ENCODE assay signal across 7 mouse cellular contexts in the genomic region with DNA sequence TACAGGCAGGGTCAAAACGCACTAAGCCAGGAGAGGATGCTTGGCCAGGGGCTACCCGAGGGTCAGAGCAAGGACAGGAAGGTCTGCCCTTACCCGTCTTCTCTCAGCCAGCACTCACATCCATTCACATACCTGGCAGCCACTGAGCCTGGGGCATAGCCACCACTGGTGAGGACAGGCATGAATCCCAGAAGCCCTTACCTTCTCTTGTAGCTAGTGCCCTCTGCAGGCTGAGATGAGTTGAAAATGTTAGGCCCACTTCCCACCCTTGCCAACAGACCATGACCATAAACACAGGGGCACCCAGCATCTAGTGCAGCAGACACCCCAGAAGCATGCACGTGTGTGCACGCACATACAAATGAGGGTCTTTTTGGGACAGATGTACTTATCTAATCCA. TPM values are rescaled to one million over a fixed set of nuclear protein-coding genes. Genes with fewer than 3 reads are reported as not detected.
DNase-seq lines count a peak whose midpoint lies in the region; ATAC-seq and TF ChIP-seq lines count a peak whose summit lies in the region.

No protein-coding gene starts in this region.

- peaks cover 0 to 8% of the 10 kb centered on the region in 2 experiments; a peak in 3 of 4 replicates for H3K4me1 ChIP-seq in liver, embryonic 14.5 days (replicated peaks; ENCODE audit: control insufficient read depth in 2 of 2, insufficient read depth in 2 of 2, low read length in 1 of 2)
- H3K4me1 ChIP-seq in liver, embryonic 11.5 days (replicated peaks; ENCODE audit: control insufficient read depth, insufficient read depth, low read length) = no peaks in the 10 kb centered on the region

- no peak overlapping the region for H3K4me3 ChIP-seq in liver, embryonic 14.5 days (ENCODE audit: insufficient read depth in 1 of 2, low read depth in 2 of 2, low read length in 2 of 2)
- H3K4me3 ChIP-seq in liver, embryonic 11.5 days (ENCODE audit: low read depth, low read length) = no peak overlapping the region

- DNase-seq in liver, embryonic 14.5 days (ENCODE audit: low read depth in 3 of 3, low spot score in 3 of 3) = no peak
- DNase-seq in liver, embryonic 11.5 days (ENCODE audit: low spot score) = no peak
- peak; percentile 51 for DNase-seq in brain, embryonic 14.5 days (ENCODE audit: low read depth)
- DNase-seq in embryo, embryonic 10.5 days (ENCODE audit: low spot score) = peak; percentile 14
- peak; percentile 42 to 45 for DNase-seq in layer of hippocampus, postnatal 36 days
- no peak for DNase-seq in ovary, postnatal 10 days (ENCODE audit: low spot score)
- no peak for DNase-seq in spleen, postnatal 10 days (ENCODE audit: low spot score in 2 of 2)

- no peak overlapping the region for H3K4me2 ChIP-seq in liver, embryonic 14.5 days (ENCODE audit: low read depth)
- no peak overlapping the region for H3K4me2 ChIP-seq in liver, embryonic 11.5 days

- WGBS in liver, embryonic 14.5 days (ENCODE audit: insufficient replicate concordance) = 38% methylated on average over 5 of the region's 5 CpGs
- WGBS in liver, embryonic 11.5 days = 51% methylated on average over 5 of the region's 5 CpGs

- ATAC-seq in liver, embryonic 14.5 days (ENCODE audit: insufficient read depth) = no peak
- ATAC-seq in liver, embryonic 11.5 days (replicated peaks; ENCODE audit: low FRiP score) = no peak

- H3K36me3 ChIP-seq in liver, embryonic 14.5 days (replicated peaks; ENCODE audit: control insufficient read depth, insufficient read depth, low read depth) = no peaks in the 10 kb centered on the region
- H3K36me3 ChIP-seq in liver, embryonic 11.5 days (ENCODE audit: control insufficient read depth, insufficient read depth, low read length) = no peaks in the 10 kb centered on the region

- H3K9ac ChIP-seq in liver, embryonic 14.5 days (replicated peaks) = no peak overlapping the region
- H3K9ac ChIP-seq in liver, embryonic 11.5 days (ENCODE audit: low read depth, low read length) = no peak overlapping the region

- TF ChIP-seq EP300 in liver, embryonic 14.5 days (IDR thresholded peaks at IDR 0.05; ENCODE audit: low read depth) = no peak

- no peak overlapping the region for H3K27ac ChIP-seq in liver, embryonic 14.5 days
- no peak overlapping the region for H3K27ac ChIP-seq in liver, embryonic 11.5 days (ENCODE audit: low read depth, low read length)

- H3K27me3 ChIP-seq in liver, embryonic 14.5 days (ENCODE audit: control insufficient read depth, insufficient read depth, low read length) = no peaks in the 10 kb centered on the region
- H3K27me3 ChIP-seq in liver, embryonic 11.5 days (replicated peaks; ENCODE audit: control insufficient read depth, insufficient read depth, low read length) = no peaks in the 10 kb centered on the region; the same call in 1 of the 2 replicates

- peak; percentile 55 for TF ChIP-seq CTCF in liver, embryonic 14.5 days (IDR thresholded peaks at IDR 0.05; ENCODE audit: low read depth)
- TF ChIP-seq CTCF in brain, embryonic 14.5 days (IDR thresholded peaks at IDR 0.05; ENCODE audit: borderline replicate concordance, extremely low read depth, insufficient read depth, insufficient read length) = peak; percentile 37; the same call in 1 of the 2 replicates

- no peaks in the 10 kb centered on the region for H3K9me3 ChIP-seq in liver, embryonic 14.5 days (ENCODE audit: control insufficient read depth, low read length)
- H3K9me3 ChIP-seq in liver, embryonic 11.5 days (ENCODE audit: control insufficient read depth, low read length) = no peaks in the 10 kb centered on the region

- TF ChIP-seq POLR2A in brain, embryonic 14.5 days (IDR thresholded peaks at IDR 0.05; ENCODE audit: borderline replicate concordance, extremely low read depth, insufficient read depth, insufficient read length, poor library complexity, severe bottlenecking) = no peak

RNA-seq across cellular contexts. Expression of a gene that starts 9.8 kb away (rescaled TPM):
- 0.01 TPM in 1 of 2 replicates, not detected in the other for polyA plus RNA-seq in liver, embryonic 14.5 days (2012; rRNA removed)
- polyA plus RNA-seq in liver, embryonic 14.5 days (2014; fragmentation: Nextera tagmentation; extraction: Ambion mirVana) = not detected in 2 replicates
- 0.23 and 0.25 TPM in 2 replicates for polyA plus RNA-seq in liver, embryonic 11.5 days (2014; fragmentation: Nextera tagmentation; extraction: Ambion mirVana)
- polyA plus RNA-seq in brain, embryonic 14.5 days (2012; rRNA removed) = 0.42 and 0.59 TPM in 2 replicates
- under 1 TPM; 0.07 to 0.08 TPM for total RNA-seq in layer of hippocampus, postnatal 36 days (2021)

RNA-seq across cellular contexts. Expression of a gene that starts 29.2 kb away (rescaled TPM):
- polyA plus RNA-seq in liver, embryonic 14.5 days (2012; rRNA removed) = 0.36 and 0.38 TPM in 2 replicates
- polyA plus RNA-seq in liver, embryonic 14.5 days (2014; fragmentation: Nextera tagmentation; extraction: Ambion mirVana) = 0.42 and 0.59 TPM in 2 replicates
- 1.3 and 1.4 TPM in 2 replicates for polyA plus RNA-seq in liver, embryonic 11.5 days (2014; fragmentation: Nextera tagmentation; extraction: Ambion mirVana)
- 15.2 and 15.5 TPM in 2 replicates for polyA plus RNA-seq in brain, embryonic 14.5 days (2012; rRNA removed)
- total RNA-seq in layer of hippocampus, postnatal 36 days (2021) = 10 to 100 TPM; 59.6 to 61.7 TPM

RNA-seq across cellular contexts. Expression of a gene that starts 35.8 kb away (rescaled TPM):
- 1.0 and 1.1 TPM in 2 replicates for polyA plus RNA-seq in liver, embryonic 14.5 days (2012; rRNA removed)
- polyA plus RNA-seq in liver, embryonic 14.5 days (2014; fragmentation: Nextera tagmentation; extraction: Ambion mirVana) = 0.83 and 0.86 TPM in 2 replicates
- 3.2 and 4.0 TPM in 2 replicates for polyA plus RNA-seq in liver, embryonic 11.5 days (2014; fragmentation: Nextera tagmentation; extraction: Ambion mirVana)
- polyA plus RNA-seq in brain, embryonic 14.5 days (2012; rRNA removed) = 9.3 and 9.9 TPM in 2 replicates
- 1 to 10 TPM; 7.4 to 8.8 TPM for total RNA-seq in layer of hippocampus, postnatal 36 days (2021)

RNA-seq across cellular contexts. Expression of a gene that starts 35.9 kb away (rescaled TPM):
- 25.2 and 46.4 TPM in 2 replicates for polyA plus RNA-seq in liver, embryonic 14.5 days (2012; rRNA removed)
- polyA plus RNA-seq in liver, embryonic 14.5 days (2014; fragmentation: Nextera tagmentation; extraction: Ambion mirVana) = 80.1 and 80.3 TPM in 2 replicates
- 202 and 214 TPM in 2 replicates for polyA plus RNA-seq in liver, embryonic 11.5 days (2014; fragmentation: Nextera tagmentation; extraction: Ambion mirVana)
- 129 and 157 TPM in 2 replicates for polyA plus RNA-seq in brain, embryonic 14.5 days (2012; rRNA removed)
- total RNA-seq in layer of hippocampus, postnatal 36 days (2021) = 10 to 100 TPM; 89.1 to 99.2 TPM

Comparison
In these comparisons a context has a peak if more than half of its experiments do, and no peak if none do; other contexts are left out.
1. DNase-seq: peak in brain, embryonic 14.5 days (single experiment), embryo, embryonic 10.5 days (single experiment) and layer of hippocampus, postnatal 36 days (2 of 2); none in liver, embryonic 14.5 days (0 of 3), liver, embryonic 11.5 days (single experiment), ovary, postnatal 10 days (single experiment) and spleen, postnatal 10 days (0 of 2).